Mouse (Mus musculus): ENCODE measurements around the gene Smim4. TPM values are rescaled to one million over a fixed set of nuclear protein-coding genes. Genes with fewer than 3 reads are reported as not detected.

Gene Smim4
- polyA plus RNA-seq, 1 experiment from 2014 or later: 90.8 TPM

- DNase-seq: no peak
- Histone ChIP-seq H3K36me3 (peaks cover 97% of the 10 kb centered on the region), H3K27me3 (no peaks in the 10 kb centered on the region), H3K4me1 (replicated peaks) (peaks cover 2% of the 10 kb centered on the region; the same call in 1 of the 2 replicates), H3K9me3 (replicated peaks) (no peaks in the 10 kb centered on the region), H3K9ac (no peak overlapping the region), H3K27ac (peak overlapping the region; percentile 39; the same call in 1 of the 2 replicates), H3K4me3 (replicated peaks) (no peak overlapping the region), H3K4me2 (no peak overlapping the region)
- WGBS (ENCODE audit: insufficient replicate concordance): 73% methylated on average over 9 of the region's 9 CpGs
- ATAC-seq (ENCODE audit: low read depth): no peak
Measured at GRCm38 (mm10) chr14:31138897-31139429, 10.2 kb upstream of the Smim4 start.

- no peak for ATAC-seq (ENCODE audit: low read depth)
- Histone ChIP-seq H3K36me3 (peaks cover 94% of the 10 kb centered on the region), H3K4me3 (replicated peaks) (no peak overlapping the region), H3K9me3 (replicated peaks) (no peaks in the 10 kb centered on the region), H3K4me1 (replicated peaks) (peaks cover 8% of the 10 kb centered on the region), H3K9ac (no peak overlapping the region), H3K4me2 (no peak overlapping the region), H3K27me3 (no peaks in the 10 kb centered on the region), H3K27ac (peak overlapping the region; percentile 39; the same call in 1 of the 2 replicates)
- WGBS (ENCODE audit: insufficient replicate concordance): 84% methylated on average over 27 of the region's 35 CpGs
- DNase-seq: no peak
Measured at GRCm38 (mm10) chr14:31138219-31138896, 9.6 kb upstream of the Smim4 start.

- Histone ChIP-seq H3K27ac (no peak overlapping the region; the same call in 1 of the 2 replicates), H3K9me3 (replicated peaks) (no peaks in the 10 kb centered on the region), H3K27me3 (no peaks in the 10 kb centered on the region), H3K36me3 (peaks cover 89% of the 10 kb centered on the region), H3K9ac (no peak overlapping the region), H3K4me3 (replicated peaks) (no peak overlapping the region), H3K4me2 (no peak overlapping the region), H3K4me1 (replicated peaks) (peaks cover 13% of the 10 kb centered on the region)
- 82% methylated on average over 11 of the region's 11 CpGs for WGBS (ENCODE audit: insufficient replicate concordance)
- DNase-seq (no peak), ATAC-seq (ENCODE audit: low read depth) (no peak)
Measured at GRCm38 (mm10) chr14:31137791-31138190, 9.0 kb upstream of the Smim4 start.

GRCm38 (mm10) chr14:31137281-31137595 lies 8.5 kb upstream of the Smim4 start:
- Histone ChIP-seq H3K27ac (no peak overlapping the region; the same call in 1 of the 2 replicates), H3K4me3 (replicated peaks) (no peak overlapping the region), H3K36me3 (peaks cover 83% of the 10 kb centered on the region), H3K9me3 (replicated peaks) (no peaks in the 10 kb centered on the region), H3K4me2 (no peak overlapping the region), H3K9ac (no peak overlapping the region), H3K27me3 (no peaks in the 10 kb centered on the region), H3K4me1 (replicated peaks) (peaks cover 19% of the 10 kb centered on the region)
- WGBS (ENCODE audit: insufficient replicate concordance): 81% methylated on average over 10 of the region's 10 CpGs
- ATAC-seq (ENCODE audit: low read depth) (no peak), DNase-seq (no peak)

GRCm38 (mm10) chr14:31136411-31137280 lies 7.9 kb upstream of the Smim4 start:
- ATAC-seq (ENCODE audit: low read depth) (no peak), DNase-seq (no peak)
- Histone ChIP-seq H3K4me3 (replicated peaks) (no peak overlapping the region), H3K27ac (no peak overlapping the region), H3K9ac (no peak overlapping the region), H3K4me1 (replicated peaks) (peaks cover 25% of the 10 kb centered on the region), H3K27me3 (no peaks in the 10 kb centered on the region), H3K36me3 (peaks cover 77% of the 10 kb centered on the region), H3K4me2 (no peak overlapping the region), H3K9me3 (replicated peaks) (no peaks in the 10 kb centered on the region)
- 84% methylated on average over 26 of the region's 26 CpGs for WGBS (ENCODE audit: insufficient replicate concordance)

- no peak for ATAC-seq (ENCODE audit: low read depth)
- WGBS (ENCODE audit: insufficient replicate concordance): 90% methylated on average over 34 of the region's 34 CpGs
- H3K4me1 ChIP-seq (replicated peaks): peaks cover 30% of the 10 kb centered on the region
- DNase-seq: no peak
- no peak overlapping the region for H3K27ac ChIP-seq
- no peak overlapping the region for H3K9ac ChIP-seq
- H3K36me3 ChIP-seq: peaks cover 68% of the 10 kb centered on the region
- H3K9me3 ChIP-seq (replicated peaks): no peaks in the 10 kb centered on the region
- H3K27me3 ChIP-seq: no peaks in the 10 kb centered on the region
- H3K4me3 ChIP-seq (replicated peaks): no peak overlapping the region
- H3K4me2 ChIP-seq: no peak overlapping the region
Measured at GRCm38 (mm10) chr14:31135495-31136410, 7.0 kb upstream of the Smim4 start.

- Histone ChIP-seq H3K27ac (no peak overlapping the region), H3K4me2 (no peak overlapping the region), H3K36me3 (peaks cover 54% of the 10 kb centered on the region), H3K27me3 (no peaks in the 10 kb centered on the region), H3K9ac (no peak overlapping the region), H3K4me3 (replicated peaks) (no peak overlapping the region), H3K9me3 (replicated peaks) (no peaks in the 10 kb centered on the region), H3K4me1 (replicated peaks) (peaks cover 44% of the 10 kb centered on the region)
- 85% methylated on average over 25 of the region's 25 CpGs for WGBS (ENCODE audit: insufficient replicate concordance)
- no peak for ATAC-seq (ENCODE audit: low read depth)
- no peak for DNase-seq
Measured at GRCm38 (mm10) chr14:31134015-31135000, 5.6 kb upstream of the Smim4 start.

GRCm38 (mm10) chr14:31133023-31133665 lies 4.4 kb upstream of the Smim4 start:
- Histone ChIP-seq H3K4me3 (replicated peaks) (peak overlapping the region; percentile 87), H3K4me1 (replicated peaks) (peaks cover 48% of the 10 kb centered on the region), H3K9ac (peak overlapping the region; percentile 94; the same call in 1 of the 2 replicates), H3K27ac (peak overlapping the region; percentile 82; the same call in 1 of the 2 replicates), H3K4me2 (peak overlapping the region; percentile 99), H3K27me3 (no peaks in the 10 kb centered on the region), H3K36me3 (peaks cover 42% of the 10 kb centered on the region), H3K9me3 (replicated peaks) (no peaks in the 10 kb centered on the region)
- ATAC-seq (ENCODE audit: low read depth) (no peak), DNase-seq (no peak)
- 65% methylated on average over 11 of the region's 11 CpGs for WGBS (ENCODE audit: insufficient replicate concordance)

- H3K9ac ChIP-seq: peak overlapping the region; percentile 94
- no peak for ATAC-seq (ENCODE audit: low read depth)
- 74% methylated on average over 7 of the region's 7 CpGs for WGBS (ENCODE audit: insufficient replicate concordance)
Measured at GRCm38 (mm10) chr14:31132491-31132975, 3.8 kb upstream of the Smim4 start.

More at GRCm38 (mm10) chr14:31132491-31132975, 3.8 kb upstream of the Smim4 start:
- Histone ChIP-seq H3K4me3 (replicated peaks) (peak overlapping the region; percentile 87), H3K36me3 (peaks cover 36% of the 10 kb centered on the region), H3K9me3 (replicated peaks) (no peaks in the 10 kb centered on the region), H3K27ac (peak overlapping the region; percentile 82), H3K27me3 (no peaks in the 10 kb centered on the region), H3K4me2 (peak overlapping the region; percentile 99), H3K4me1 (replicated peaks) (peaks cover 50% of the 10 kb centered on the region)
- DNase-seq: peak; percentile 31
